Mouse (Mus musculus) neural tube, embryonic 12.5 days (tissue): Measurements from ENCODE around the gene Prn. TPM values are rescaled to one million over a fixed set of nuclear protein-coding genes. Genes with fewer than 3 reads are reported as not detected.
A peak's percentile ranks its signal among the peaks of the same experiment; 100 is the strongest.

Experiments
- ATAC-seq: fragments of 200-750 bp; cut with Nextera tagmentation; 2 replicates; pipeline ENCODE4 v1.8.0; 2017; ENCODE audit warnings: low read depth, mild to moderate bottlenecking, moderate TSS enrichment, moderate library complexity; ENCODE audit not compliant: low FRiP score
- H3K27ac ChIP-seq: fragments of 300-500 bp; sonication (generic); 2 replicates; pipeline ENCODE4 v1.5.1; 2016
- H3K27me3 ChIP-seq: fragments of 300-500 bp; sonication (generic); replicated peaks from 2 replicates; pipeline ENCODE4 v1.6.1; 2016; ENCODE audit warnings: mild to moderate bottlenecking
- H3K36me3 ChIP-seq: fragments of 300-500 bp; sonication (generic); 2 replicates; pipeline ENCODE4 v1.6.1; 2016; ENCODE audit warnings: mild to moderate bottlenecking
- H3K4me1 ChIP-seq: fragments of 300-500 bp; sonication (generic); 2 replicates; pipeline ENCODE4 v1.6.1; 2016
- H3K4me2 ChIP-seq: fragments of 300-500 bp; sonication (generic); replicated peaks from 2 replicates; pipeline ENCODE4 v1.6.1; 2016; ENCODE audit warnings: mild to moderate bottlenecking
- H3K4me3 ChIP-seq: fragments of 300-500 bp; sonication (generic); 2 replicates; pipeline ENCODE4 v1.5.1; 2016
- H3K9ac ChIP-seq: fragments of 300-500 bp; sonication (generic); 2 replicates; pipeline ENCODE4 v1.6.1; 2016; ENCODE audit warnings: mild to moderate bottlenecking
- H3K9me3 ChIP-seq: fragments of 300-500 bp; sonication (generic); 2 replicates; pipeline ENCODE4 v1.6.1; 2016; ENCODE audit warnings: mild to moderate bottlenecking
- WGBS: fragments of 180-500 bp; shearing (Covaris S2); methylation state at CpG from one replicate; pipeline ENCODE4 v1.1.7; 2016; 5-methylcytosine and 5-hydroxymethylcytosine counted together
- polyA plus RNA-seq: library from polyadenylated mRNA; unstranded; fragments of >200 nt; fragmentation: Nextera tagmentation; extraction: Ambion mirVana; gene quantifications from 2 replicates; pipeline ENCODE4 v1.2.1, GENCODE M21; 2016

Prn gene
- polyA plus RNA-seq, 1 experiment from 2014 or later: not detected

- H3K4me3 ChIP-seq: peak overlapping the region; percentile 34
- no peak overlapping the region for H3K27ac ChIP-seq
- H3K27me3 ChIP-seq: peaks cover 29% of the 10 kb centered on the region
These were observed 45.1 kb downstream of the Prn start for GRCm38 (mm10) chr2:131954835-131955234.

GRCm38 (mm10) chr2:131955264-131955663, 45.5 kb downstream of the Prn start:
- peaks cover 29% of the 10 kb centered on the region for H3K27me3 ChIP-seq
- WGBS: 5% methylated on average over 17 of the region's 17 CpGs

More at GRCm38 (mm10) chr2:131954835-131955234, 45.1 kb downstream of the Prn start:
- H3K9me3 ChIP-seq: no peaks in the 10 kb centered on the region
- H3K36me3 ChIP-seq: no peaks in the 10 kb centered on the region
- 0 out of 2 replicates have a peak overlapping the region, but pooled peaks have one; percentile 8 for H3K9ac ChIP-seq
- WGBS: 57% methylated on average over 9 of the region's 9 CpGs
- peak; percentile 52; the same call in 1 of the 2 replicates for ATAC-seq
- H3K4me2 ChIP-seq: peak overlapping the region; percentile 65
- H3K4me1 ChIP-seq: peaks cover 14% of the 10 kb centered on the region

GRCm38 (mm10) chr2:131956336-131957256, 46.8 kb downstream of the Prn start:
- Histone ChIP-seq H3K4me2 (no peak overlapping the region), H3K27ac (no peak overlapping the region), H3K27me3 (peaks cover 27% of the 10 kb centered on the region), H3K9ac (no peak overlapping the region), H3K4me3 (no peak overlapping the region), H3K36me3 (no peaks in the 10 kb centered on the region), H3K4me1 (peaks cover 14% of the 10 kb centered on the region), H3K9me3 (no peaks in the 10 kb centered on the region)
- ATAC-seq: no peak
- WGBS: 81% methylated on average over 7 of the region's 7 CpGs

More at GRCm38 (mm10) chr2:131955264-131955663, 45.5 kb downstream of the Prn start:
- Histone ChIP-seq H3K9me3 (no peaks in the 10 kb centered on the region), H3K4me1 (peaks cover 14% of the 10 kb centered on the region), H3K36me3 (no peaks in the 10 kb centered on the region), H3K27ac (no peak overlapping the region), H3K4me2 (peak overlapping the region; percentile 65), H3K9ac (0 out of 2 replicates have a peak overlapping the region, but pooled peaks have one; percentile 8), H3K4me3 (peak overlapping the region; percentile 34)
- ATAC-seq: peak; percentile 48

GRCm38 (mm10) chr2:131957731-131958222, 48.0 kb downstream of the Prn start:
- Histone ChIP-seq H3K9ac (no peak overlapping the region), H3K4me1 (peaks cover 12% of the 10 kb centered on the region), H3K9me3 (no peaks in the 10 kb centered on the region), H3K4me2 (no peak overlapping the region), H3K36me3 (no peaks in the 10 kb centered on the region), H3K4me3 (no peak overlapping the region), H3K27ac (no peak overlapping the region), H3K27me3 (peaks cover 21% of the 10 kb centered on the region)
- 62% methylated on average over 9 of the region's 9 CpGs for WGBS
- ATAC-seq: no peak

GRCm38 (mm10) chr2:131961671-131962070, 51.9 kb downstream of the Prn start:
- Histone ChIP-seq H3K9me3 (no peaks in the 10 kb centered on the region), H3K4me3 (no peak overlapping the region), H3K27ac (no peak overlapping the region), H3K36me3 (no peaks in the 10 kb centered on the region), H3K9ac (no peak overlapping the region), H3K4me1 (no peaks in the 10 kb centered on the region), H3K4me2 (no peak overlapping the region), H3K27me3 (no peaks in the 10 kb centered on the region)
- no peak for ATAC-seq
- WGBS: 76% methylated on average over 2 of the region's 2 CpGs

GRCm38 (mm10) chr2:131970597-131970996, 60.8 kb downstream of the Prn start:
- H3K4me3 ChIP-seq: no peak overlapping the region
- H3K27me3 ChIP-seq: no peaks in the 10 kb centered on the region
- ATAC-seq: no peak
- 94% methylated on average over 2 of the region's 2 CpGs for WGBS
- H3K4me2 ChIP-seq: no peak overlapping the region
- no peaks in the 10 kb centered on the region for H3K9me3 ChIP-seq
- no peak overlapping the region for H3K27ac ChIP-seq
- H3K9ac ChIP-seq: no peak overlapping the region
- H3K36me3 ChIP-seq: no peaks in the 10 kb centered on the region
- H3K4me1 ChIP-seq: no peaks in the 10 kb centered on the region

- no peak for ATAC-seq
These were observed 61.3 kb downstream of the Prn start for GRCm38 (mm10) chr2:131971098-131971497.

GRCm38 (mm10) chr2:131976663-131977062, 66.9 kb downstream of the Prn start:
- Histone ChIP-seq H3K9ac (no peak overlapping the region), H3K27ac (no peak overlapping the region), H3K4me3 (no peak overlapping the region), H3K4me1 (no peaks in the 10 kb centered on the region), H3K27me3 (no peaks in the 10 kb centered on the region), H3K36me3 (no peaks in the 10 kb centered on the region), H3K4me2 (no peak overlapping the region), H3K9me3 (peaks cover 5% of the 10 kb centered on the region; the same call in 1 of the 2 replicates)
- 83% methylated on average over 3 of the region's 3 CpGs for WGBS
- ATAC-seq: no peak

More at GRCm38 (mm10) chr2:131971098-131971497, 61.3 kb downstream of the Prn start:
- Histone ChIP-seq H3K9ac (no peak overlapping the region), H3K27ac (no peak overlapping the region), H3K4me1 (no peaks in the 10 kb centered on the region), H3K4me3 (no peak overlapping the region), H3K27me3 (no peaks in the 10 kb centered on the region), H3K36me3 (no peaks in the 10 kb centered on the region), H3K9me3 (no peaks in the 10 kb centered on the region), H3K4me2 (no peak overlapping the region)
- 85% methylated on average over 4 of the region's 4 CpGs for whole genome bisulfite sequencing

- no peak overlapping the region for H3K27ac ChIP-seq
- H3K9ac ChIP-seq: no peak overlapping the region
- H3K36me3 ChIP-seq: no peaks in the 10 kb centered on the region
- no peaks in the 10 kb centered on the region for H3K27me3 ChIP-seq
- no peak for ATAC-seq
- H3K4me1 ChIP-seq: no peaks in the 10 kb centered on the region
- H3K4me2 ChIP-seq: no peak overlapping the region
- 54% methylated on average over 9 of the region's 9 CpGs for WGBS
- H3K4me3 ChIP-seq: no peak overlapping the region
- H3K9me3 ChIP-seq: peaks cover 5% of the 10 kb centered on the region; the same call in 1 of the 2 replicates
These were observed 71.1 kb downstream of the Prn start for GRCm38 (mm10) chr2:131980866-131981265.

GRCm38 (mm10) chr2:131982546-131983196, 72.9 kb downstream of the Prn start:
- H3K4me3 ChIP-seq: no peak overlapping the region
- WGBS: 23% methylated on average over 6 of the region's 6 CpGs
- peak; percentile 66; the same call in 1 of the 2 replicates for ATAC-seq
- H3K36me3 ChIP-seq: no peaks in the 10 kb centered on the region
- H3K9ac ChIP-seq: no peak overlapping the region
- no peaks in the 10 kb centered on the region for H3K4me1 ChIP-seq
- H3K9me3 ChIP-seq: peaks cover 3% of the 10 kb centered on the region; the same call in 1 of the 2 replicates
- no peak overlapping the region for H3K4me2 ChIP-seq
- no peaks in the 10 kb centered on the region for H3K27me3 ChIP-seq
- no peak overlapping the region for H3K27ac ChIP-seq

GRCm38 (mm10) chr2:131987950-131988349, 78.2 kb downstream of the Prn start:
- Histone ChIP-seq H3K9ac (no peak overlapping the region), H3K27ac (no peak overlapping the region), H3K27me3 (no peaks in the 10 kb centered on the region), H3K4me1 (no peaks in the 10 kb centered on the region), H3K36me3 (no peaks in the 10 kb centered on the region), H3K4me2 (no peak overlapping the region), H3K9me3 (no peaks in the 10 kb centered on the region), H3K4me3 (no peak overlapping the region)
- ATAC-seq: no peak
- 56% methylated on average over 3 of the region's 3 CpGs for WGBS

- Histone ChIP-seq H3K27ac (no peak overlapping the region), H3K4me1 (no peaks in the 10 kb centered on the region), H3K9ac (no peak overlapping the region), H3K4me2 (no peak overlapping the region), H3K36me3 (no peaks in the 10 kb centered on the region), H3K9me3 (no peaks in the 10 kb centered on the region), H3K4me3 (no peak overlapping the region), H3K27me3 (no peaks in the 10 kb centered on the region)
- no peak for ATAC-seq
- WGBS: 75% methylated on average over 2 of the region's 2 CpGs
These were observed 78.8 kb downstream of the Prn start for GRCm38 (mm10) chr2:131988550-131988949.
